ENCODE assay signal across 8 mouse cellular contexts in the genomic region with DNA sequence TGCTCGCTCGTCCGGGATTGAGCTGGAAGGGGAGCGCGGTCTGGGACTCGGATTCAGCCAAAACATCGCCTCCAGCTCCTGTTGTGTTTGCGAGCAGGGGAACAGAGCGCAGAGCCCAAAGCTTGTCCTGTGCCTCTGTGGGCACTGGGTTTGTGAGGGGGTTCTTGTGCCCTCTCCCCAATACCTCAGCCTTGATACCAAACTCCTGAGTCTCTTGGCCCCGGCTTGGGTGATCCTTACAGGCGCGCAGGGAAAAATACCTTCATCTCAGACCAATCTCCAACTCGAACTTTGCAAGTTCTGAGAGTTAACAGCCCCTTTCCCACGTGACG. TPM values are rescaled to one million over a fixed set of nuclear protein-coding genes. Genes with fewer than 3 reads are reported as not detected.
A peak's percentile ranks its signal among the peaks of the same experiment; 100 is the strongest.
DNase-seq lines count a peak whose midpoint lies in the region; ATAC-seq and TF ChIP-seq lines count a peak whose summit lies in the region.

No protein-coding gene starts in this region.

- H3K27me3 ChIP-seq in testis, adult 2 months (ENCODE audit: control insufficient read depth, insufficient read depth, low read length), result no peaks in the 10 kb centered on the region
- no peaks in the 10 kb centered on the region for H3K27me3 ChIP-seq in limb, embryonic 15.5 days
- no peaks in the 10 kb centered on the region for H3K27me3 ChIP-seq in stomach, postnatal 0 days (ENCODE audit: control insufficient read depth, insufficient read depth, low read length)

- H3K4me3 ChIP-seq in gastrocnemius, adult 2 months, result peak overlapping the region; percentile 95
- peak overlapping the region; percentile 61 for H3K4me3 ChIP-seq in testis, adult 2 months (ENCODE audit: control insufficient read depth, low read depth, low read length)
- H3K4me3 ChIP-seq in limb, embryonic 15.5 days, result peak overlapping the region; percentile 70
- H3K4me3 ChIP-seq in stomach, postnatal 0 days (ENCODE audit: low read depth, low read length), result peak overlapping the region; percentile 83

- H3K36me3 ChIP-seq in testis, adult 2 months (ENCODE audit: control insufficient read depth, insufficient read depth, low read length), result no peaks in the 10 kb centered on the region
- no peaks in the 10 kb centered on the region; the same call in 1 of the 2 replicates for H3K36me3 ChIP-seq in limb, embryonic 15.5 days
- no peaks in the 10 kb centered on the region for H3K36me3 ChIP-seq in stomach, postnatal 0 days (ENCODE audit: control insufficient read depth, insufficient read depth, low read length)

- WGBS in limb, embryonic 15.5 days, result under 1% methylated on average over 15 of the region's 15 CpGs
- under 1% methylated on average over 15 of the region's 15 CpGs for WGBS in stomach, postnatal 0 days

- peak overlapping the region; percentile 69 for H3K4me2 ChIP-seq in limb, embryonic 15.5 days
- H3K4me2 ChIP-seq in stomach, postnatal 0 days (replicated peaks; ENCODE audit: low read depth), result peak overlapping the region; percentile 93

- DNase-seq in gastrocnemius, adult 2 months, result no peak
- DNase-seq in gastrocnemius, adult 18-20 months (ENCODE audit: low spot score), result no peak
- DNase-seq in testis, postnatal 14 days (ENCODE audit: low spot score), result no peak
- no peak for DNase-seq in stomach, postnatal 0 days (ENCODE audit: low spot score)
- DNase-seq in right cerebral cortex, adult 18-20 months, result no peak
- no peak for DNase-seq in cerebellum, adult 9-10 months

- intact Hi-C loops in gastrocnemius, adult 2 months (cut with DNase I), result loop anchor here (2.0 to 5.0 kb wide), 2 partner anchors 36 to 84 kb away; no protein-coding TSS in a partner anchor

- H3K9me3 ChIP-seq in limb, embryonic 15.5 days, result no peaks in the 10 kb centered on the region
- no peaks in the 10 kb centered on the region for H3K9me3 ChIP-seq in stomach, postnatal 0 days (ENCODE audit: control insufficient read depth, low read length)

- no peak for TF ChIP-seq CTCF in gastrocnemius, adult 2 months (IDR thresholded peaks at IDR 0.05)
- TF ChIP-seq CTCF in testis, adult 2 months (IDR thresholded peaks at IDR 0.05; ENCODE audit: control insufficient read depth, insufficient read depth, insufficient replicate concordance, low read depth, low read length), result no peak
- no peak for TF ChIP-seq CTCF in stomach, postnatal 0 days (IDR thresholded peaks at IDR 0.05; ENCODE audit: low read depth)

- H3K27ac ChIP-seq in gastrocnemius, adult 2 months, result peak overlapping the region; percentile 94
- H3K27ac ChIP-seq in testis, adult 2 months (ENCODE audit: control insufficient read depth, insufficient read depth, low read depth, low read length), result no peak overlapping the region
- H3K27ac ChIP-seq in limb, embryonic 15.5 days, result peak overlapping the region; percentile 98
- peak overlapping the region; percentile 98 for H3K27ac ChIP-seq in stomach, postnatal 0 days (replicated peaks)

- no peak for TF ChIP-seq EP300 in stomach, postnatal 0 days (optimal IDR thresholded peaks at IDR 0.05)

- H3K4me1 ChIP-seq in testis, adult 2 months (ENCODE audit: control insufficient read depth, insufficient read depth, low read length), result peaks cover 12% of the 10 kb centered on the region
- H3K4me1 ChIP-seq in limb, embryonic 15.5 days, result peaks cover 54% of the 10 kb centered on the region
- 0 out of 2 replicates have a peak, but pooled peaks cover 2% of the 10 kb centered on the region for H3K4me1 ChIP-seq in stomach, postnatal 0 days (replicated peaks; ENCODE audit: control insufficient read depth, insufficient read depth)

- peak overlapping the region; percentile 85 for H3K9ac ChIP-seq in limb, embryonic 15.5 days
- peak overlapping the region; percentile 88 for H3K9ac ChIP-seq in stomach, postnatal 0 days (ENCODE audit: low read length)

- no peak for ATAC-seq in limb, embryonic 15.5 days (ENCODE audit: insufficient number of reproducible peaks, low FRiP score, low TSS enrichment, low read depth)
- no peak for ATAC-seq in stomach, postnatal 0 days (ENCODE audit: low FRiP score, low TSS enrichment)

- no peak for TF ChIP-seq POLR2A in testis, adult 2 months (IDR thresholded peaks at IDR 0.05; ENCODE audit: control insufficient read depth, low read depth, low read length)

RNA-seq across cellular contexts. Expression of a gene that starts 0.7 kb away (rescaled TPM):
- 10 to 100 TPM in 1 of 2 experiments, 1 to 10 TPM in 1; 9.3 to 15.1 TPM for total RNA-seq in gastrocnemius, adult 2 months (2021)
- 10 to 100 TPM; 14.5 to 15.0 TPM for total RNA-seq in gastrocnemius, adult 18-20 months (2021)
- 3.3 and 3.9 TPM in 2 replicates for polyA plus RNA-seq in testis, adult 2 months (2012; rRNA removed)
- polyA plus RNA-seq in limb, embryonic 15.5 days (2015; fragmentation: Nextera tagmentation; extraction: Ambion mirVana), result 11.8 and 12.9 TPM in 2 replicates
- polyA plus RNA-seq in stomach, postnatal 0 days (2015; fragmentation: Nextera tagmentation; extraction: Ambion mirVana), result 4.5 and 5.3 TPM in 2 replicates

RNA-seq across cellular contexts. Expression of a gene that starts 40.9 kb away (rescaled TPM):
- under 1 TPM; 0.03 to 0.05 TPM for total RNA-seq in gastrocnemius, adult 2 months (2021)
- under 1 TPM; 0.05 to 0.26 TPM for total RNA-seq in gastrocnemius, adult 18-20 months (2021)
- 10.2 and 12.6 TPM in 2 replicates for polyA plus RNA-seq in testis, adult 2 months (2012; rRNA removed)
- polyA plus RNA-seq in limb, embryonic 15.5 days (2015; fragmentation: Nextera tagmentation; extraction: Ambion mirVana), result 65.1 and 65.8 TPM in 2 replicates
- polyA plus RNA-seq in stomach, postnatal 0 days (2015; fragmentation: Nextera tagmentation; extraction: Ambion mirVana), result 16.5 and 21.7 TPM in 2 replicates
